Mouse (Mus musculus) forebrain, embryonic 15.5 days (tissue): ENCODE data around the gene Abracl. TPM values are rescaled to one million over a fixed set of nuclear protein-coding genes. Genes with fewer than 3 reads are reported as not detected.

Experiments used
- ATAC-seq: fragments of 200-750 bp; cut with Nextera tagmentation; replicated peaks from 2 replicates; pipeline ENCODE4 v1.8.0; 2017; ENCODE audit warnings: mild to moderate bottlenecking, moderate TSS enrichment, moderate library complexity
- H3K27ac ChIP-seq: fragments of 300-500 bp; sonication (generic); replicated peaks from 2 replicates; pipeline ENCODE4 v1.5.1; 2015; ENCODE audit warnings: mild to moderate bottlenecking, inconsistent platforms
- H3K27me3 ChIP-seq: fragments of 300-500 bp; sonication (generic); 2 replicates; pipeline ENCODE4 v1.6.1; 2015; ENCODE audit warnings: inconsistent platforms
- H3K36me3 ChIP-seq: fragments of 300-500 bp; sonication (generic); 2 replicates; pipeline ENCODE4 v1.6.1; 2015; ENCODE audit warnings: mild to moderate bottlenecking, inconsistent platforms
- H3K4me1 ChIP-seq: fragments of 300-500 bp; sonication (generic); 2 replicates; pipeline ENCODE4 v1.6.1; 2015; ENCODE audit warnings: inconsistent platforms
- H3K4me2 ChIP-seq: fragments of 300-500 bp; sonication (generic); replicated peaks from 2 replicates; pipeline ENCODE4 v1.6.1; 2015; ENCODE audit warnings: mild to moderate bottlenecking, inconsistent platforms
- H3K4me3 ChIP-seq: fragments of 300-500 bp; sonication (generic); 2 replicates; pipeline ENCODE4 v1.5.1; 2015; ENCODE audit warnings: mild to moderate bottlenecking, inconsistent platforms
- H3K9ac ChIP-seq: fragments of 300-500 bp; sonication (generic); replicated peaks from 2 replicates; pipeline ENCODE4 v1.6.1; 2015; ENCODE audit warnings: mild to moderate bottlenecking, inconsistent platforms
- H3K9me3 ChIP-seq: fragments of 300-500 bp; sonication (generic); 2 replicates; pipeline ENCODE4 v1.6.1; 2016; ENCODE audit warnings: inconsistent platforms
- WGBS: fragments of 180-500 bp; shearing (Covaris S2); methylation state at CpG from one replicate; pipeline ENCODE4 v1.1.7; 2015; ENCODE audit warnings: mixed read lengths; 5-methylcytosine and 5-hydroxymethylcytosine counted together
- polyA plus RNA-seq: library from polyadenylated mRNA; unstranded; fragments of >200 nt; fragmentation: Nextera tagmentation; extraction: Ambion mirVana; gene quantifications from 2 replicates; pipeline ENCODE4 v1.2.1, GENCODE M21; 2015

The Abracl gene
- polyA plus RNA-seq, 1 experiment from 2014 or later, result 226 TPM

GRCm38 (mm10) chr10:17966090-17966489 lies 57.0 kb downstream of the Abracl start:
- Histone ChIP-seq H3K9ac (no peak overlapping the region), H3K4me3 (no peak overlapping the region), H3K4me2 (no peak overlapping the region), H3K27ac (no peak overlapping the region), H3K4me1 (no peaks in the 10 kb centered on the region), H3K27me3 (no peaks in the 10 kb centered on the region), H3K9me3 (0 out of 2 replicates have a peak, but pooled peaks cover 3% of the 10 kb centered on the region), H3K36me3 (no peaks in the 10 kb centered on the region)
- ATAC-seq, result no peak
- WGBS, result 87% methylated on average over 4 of the region's 4 CpGs

Other genes with a start within 250 kb of the Abracl start
- gene Txlnb, start 227.1 kb downstream of the Abracl start, polyA plus RNA-seq, result 0.28 and 0.42 TPM in 2 replicates
- gene Heca, start 75.2 kb downstream of the Abracl start, polyA plus RNA-seq, result 5.9 and 6.6 TPM in 2 replicates
- gene Reps1, start 32.6 kb upstream of the Abracl start, polyA plus RNA-seq, result 16.3 and 30.2 TPM in 2 replicates
- 0.20 TPM in 2 replicates for gene Ect2l, start 187.6 kb upstream of the Abracl start, polyA plus RNA-seq
- 8.5 and 9.3 TPM in 2 replicates for gene Ccdc28a, start 211.7 kb upstream of the Abracl start, polyA plus RNA-seq